In the genomic region with DNA sequence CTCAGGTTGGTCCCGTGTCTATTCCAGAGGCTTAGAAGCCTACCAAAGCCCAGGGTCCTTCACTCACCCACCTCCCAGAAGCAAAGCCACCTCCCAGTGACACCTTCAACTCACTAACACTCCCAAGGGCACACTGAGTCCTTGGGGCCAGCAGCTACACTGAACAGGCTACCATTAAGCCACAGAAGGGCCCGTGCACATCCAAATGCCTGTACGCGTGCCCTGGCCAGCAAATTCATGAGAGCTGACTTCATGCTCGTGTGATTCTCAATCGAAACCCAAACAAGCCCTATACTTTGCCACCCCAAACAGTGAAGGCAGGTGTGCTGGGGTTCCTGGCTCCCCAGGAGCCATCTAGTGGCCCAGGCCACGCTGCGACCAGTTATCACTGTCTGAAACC, we compare ENCODE assay signal across 25 mouse cellular contexts. TPM values are rescaled to one million over a fixed set of nuclear protein-coding genes. Genes with fewer than 3 reads are reported as not detected.
DNase-seq lines count a peak whose midpoint lies in the region; ATAC-seq and TF ChIP-seq lines count a peak whose summit lies in the region.
"Had no signal": no experiment of that assay in that cellular context is flagged by ENCODE, and none has a peak within 500 bp of the region (broad histone marks: within the 10 kb centered on the region; RNA-seq: fewer than 3 reads in every experiment).

No protein-coding gene starts in this region.

- no peak for ATAC-seq in hindbrain, embryonic 13.5 days (ENCODE audit: low FRiP score)
- no peak for ATAC-seq in hindbrain, postnatal 0 days
- no peak for ATAC-seq in midbrain, postnatal 0 days (ENCODE audit: low FRiP score)
- ATAC-seq in midbrain, embryonic 16.5 days: no peak
- ATAC-seq: forebrain, embryonic 13.5 days had no signal

- H3K9ac ChIP-seq in hindbrain, embryonic 13.5 days: peak overlapping the region; percentile 9; the same call in 1 of the 2 replicates
- H3K9ac ChIP-seq in hindbrain, postnatal 0 days (replicated peaks; ENCODE audit: low read length): no peak overlapping the region
- no peak overlapping the region for H3K9ac ChIP-seq in midbrain, postnatal 0 days (replicated peaks; ENCODE audit: low read length, poor library complexity, severe bottlenecking)
- no peak overlapping the region for H3K9ac ChIP-seq in midbrain, embryonic 16.5 days (ENCODE audit: low read depth, low read length)
- H3K9ac ChIP-seq: embryonic facial prominence, embryonic 15.5 days; forebrain, embryonic 13.5 days; heart, embryonic 12.5 days; hindbrain, embryonic 15.5 days; liver, embryonic 15.5 days; lung, embryonic 14.5 days had no signal

- TF ChIP-seq CTCF in hindbrain, postnatal 0 days (IDR thresholded peaks at IDR 0.05; ENCODE audit: low read depth): no peak
- TF ChIP-seq CTCF in midbrain, postnatal 0 days (IDR thresholded peaks at IDR 0.05): no peak

- H3K36me3 ChIP-seq in hindbrain, embryonic 13.5 days: no peaks in the 10 kb centered on the region
- no peaks in the 10 kb centered on the region for H3K36me3 ChIP-seq in hindbrain, postnatal 0 days (ENCODE audit: insufficient read depth, low read length)
- H3K36me3 ChIP-seq in midbrain, postnatal 0 days (ENCODE audit: insufficient read depth, low read length): peaks cover 7% of the 10 kb centered on the region
- H3K36me3 ChIP-seq in midbrain, embryonic 16.5 days (ENCODE audit: control insufficient read depth, insufficient read depth, low read length): no peaks in the 10 kb centered on the region
- H3K36me3 ChIP-seq: embryonic facial prominence, embryonic 15.5 days; G1E; heart, embryonic 12.5 days; liver, embryonic 15.5 days had no signal

- H3K4me3 ChIP-seq in hindbrain, embryonic 13.5 days: no peak overlapping the region
- no peak overlapping the region for H3K4me3 ChIP-seq in hindbrain, postnatal 0 days (ENCODE audit: low read length)
- H3K4me3 ChIP-seq in midbrain, postnatal 0 days (ENCODE audit: low read depth, low read length): no peak overlapping the region
- no peak overlapping the region for H3K4me3 ChIP-seq in midbrain, embryonic 16.5 days (ENCODE audit: low read depth, low read length)
- H3K4me3 ChIP-seq: embryonic facial prominence, embryonic 15.5 days; forebrain, embryonic 13.5 days; gastrocnemius, adult 2 months; heart, adult 2 months; heart, embryonic 12.5 days; hindbrain, embryonic 15.5 days; layer of hippocampus, adult 2 months; left cerebral cortex, adult 2 months; liver, embryonic 15.5 days; myocyte had no signal

- peaks cover 26% of the 10 kb centered on the region for H3K27me3 ChIP-seq in hindbrain, embryonic 13.5 days
- no peaks in the 10 kb centered on the region for H3K27me3 ChIP-seq in hindbrain, postnatal 0 days (ENCODE audit: insufficient read depth, low read length)
- no peaks in the 10 kb centered on the region for H3K27me3 ChIP-seq in midbrain, postnatal 0 days (ENCODE audit: insufficient read depth, low read length)
- H3K27me3 ChIP-seq in midbrain, embryonic 16.5 days (ENCODE audit: control insufficient read depth, insufficient read depth, low read depth, low read length): no peaks in the 10 kb centered on the region
- H3K27me3 ChIP-seq: hindbrain, embryonic 15.5 days had no signal

- WGBS in hindbrain, embryonic 13.5 days: 75% methylated on average over 8 of the region's 8 CpGs
- 75% methylated on average over 8 of the region's 8 CpGs for WGBS in hindbrain, postnatal 0 days
- WGBS in midbrain, postnatal 0 days: 66% methylated on average over 8 of the region's 8 CpGs
- WGBS in midbrain, embryonic 16.5 days: 70% methylated on average over 8 of the region's 8 CpGs

- H3K9me3 ChIP-seq in hindbrain, embryonic 13.5 days: no peaks in the 10 kb centered on the region
- no peaks in the 10 kb centered on the region for H3K9me3 ChIP-seq in hindbrain, postnatal 0 days (ENCODE audit: low read length)
- H3K9me3 ChIP-seq in midbrain, postnatal 0 days (ENCODE audit: low read length): no peaks in the 10 kb centered on the region
- H3K9me3 ChIP-seq in midbrain, embryonic 16.5 days (replicated peaks; ENCODE audit: control insufficient read depth, low read length, poor library complexity, severe bottlenecking): no peaks in the 10 kb centered on the region
- H3K9me3 ChIP-seq: embryonic facial prominence, embryonic 15.5 days; forebrain, embryonic 13.5 days; G1E; heart, embryonic 12.5 days; hindbrain, embryonic 15.5 days; liver, embryonic 15.5 days had no signal

- peaks cover 40% of the 10 kb centered on the region for H3K4me1 ChIP-seq in hindbrain, embryonic 13.5 days (replicated peaks)
- peaks cover 12% of the 10 kb centered on the region for H3K4me1 ChIP-seq in hindbrain, postnatal 0 days (ENCODE audit: insufficient read depth, low read length)
- H3K4me1 ChIP-seq in midbrain, postnatal 0 days (ENCODE audit: insufficient read depth, low read length): peaks cover 14% of the 10 kb centered on the region; the same call in 1 of the 2 replicates
- H3K4me1 ChIP-seq in midbrain, embryonic 16.5 days (ENCODE audit: control insufficient read depth, insufficient read depth, low read length): peaks cover 28% of the 10 kb centered on the region
- H3K4me1 ChIP-seq: liver, embryonic 15.5 days had no signal

- H3K27ac ChIP-seq in hindbrain, embryonic 13.5 days: no peak overlapping the region
- H3K27ac ChIP-seq in hindbrain, postnatal 0 days: no peak overlapping the region
- H3K27ac ChIP-seq in midbrain, postnatal 0 days (ENCODE audit: low read depth, low read length): no peak overlapping the region
- H3K27ac ChIP-seq in midbrain, embryonic 16.5 days (ENCODE audit: low read length): no peak overlapping the region
- H3K27ac ChIP-seq: embryonic facial prominence, embryonic 15.5 days; forebrain, embryonic 13.5 days; gastrocnemius, adult 2 months; heart, adult 2 months; hindbrain, embryonic 15.5 days; layer of hippocampus, adult 2 months; left cerebral cortex, adult 2 months; liver, embryonic 15.5 days had no signal

- no peak overlapping the region for H3K4me2 ChIP-seq in hindbrain, embryonic 13.5 days
- no peak overlapping the region for H3K4me2 ChIP-seq in hindbrain, postnatal 0 days (ENCODE audit: low read depth, low read length)
- 0 out of 2 replicates have a peak overlapping the region, but pooled peaks have one; percentile 6 for H3K4me2 ChIP-seq in midbrain, postnatal 0 days (ENCODE audit: low read depth, low read length, poor library complexity, severe bottlenecking)
- no peak overlapping the region for H3K4me2 ChIP-seq in midbrain, embryonic 16.5 days (ENCODE audit: low read length)
- H3K4me2 ChIP-seq: embryonic facial prominence, embryonic 15.5 days; forebrain, embryonic 13.5 days; heart, embryonic 12.5 days; hindbrain, embryonic 15.5 days; liver, embryonic 15.5 days; lung, embryonic 14.5 days had no signal

- DNase-seq in cerebellum, adult 9-11 months: peak; percentile 31
- no peak for DNase-seq in cerebellum, adult 18-20 months
- no peak for DNase-seq in hindbrain, postnatal 0 days (ENCODE audit: low spot score)
- no peak for DNase-seq in midbrain, postnatal 0 days (ENCODE audit: low spot score)
- DNase-seq in thymus, postnatal 10 days (ENCODE audit: low spot score in 2 of 2): no peak
- DNase-seq: adrenal gland, adult 8-10 months; cerebellum, adult 8-10 months; gastrocnemius, adult 2 months; gastrocnemius, postnatal 36 days; heart, adult 2 months; lung, postnatal 14 days; midbrain, embryonic 14.5 days; thymus, postnatal 14 days had no signal

RNA-seq across cellular contexts. Expression of a gene that starts 3.6 kb away (rescaled TPM):
- polyA plus RNA-seq in hindbrain, embryonic 13.5 days (2015; fragmentation: Nextera tagmentation; extraction: Ambion mirVana): 86.2 and 87.6 TPM in 2 replicates
- 246 and 262 TPM in 2 replicates for total RNA-seq in hindbrain, postnatal 0 days (2014; rRNA removed)
- polyA plus RNA-seq in hindbrain, postnatal 0 days (2015; fragmentation: Nextera tagmentation; extraction: Ambion mirVana): 114 and 128 TPM in 2 replicates
- total RNA-seq in midbrain, postnatal 0 days (2014; rRNA removed): 279 and 347 TPM in 2 replicates
- polyA plus RNA-seq in midbrain, postnatal 0 days (2015; fragmentation: Nextera tagmentation; extraction: Ambion mirVana): 187 and 189 TPM in 2 replicates
- 173 and 192 TPM in 2 replicates for polyA plus RNA-seq in midbrain, embryonic 16.5 days (2015; fragmentation: Nextera tagmentation; extraction: Ambion mirVana)
- polyA plus RNA-seq: G1E had no signal

RNA-seq across cellular contexts. Expression of a gene that starts 34.1 kb away (rescaled TPM):
- polyA plus RNA-seq in hindbrain, embryonic 13.5 days (2015; fragmentation: Nextera tagmentation; extraction: Ambion mirVana): 17.4 and 19.9 TPM in 2 replicates
- 38.3 and 46.2 TPM in 2 replicates for total RNA-seq in hindbrain, postnatal 0 days (2014; rRNA removed)
- 25.0 and 26.9 TPM in 2 replicates for polyA plus RNA-seq in hindbrain, postnatal 0 days (2015; fragmentation: Nextera tagmentation; extraction: Ambion mirVana)
- 31.3 and 32.8 TPM in 2 replicates for total RNA-seq in midbrain, postnatal 0 days (2014; rRNA removed)
- polyA plus RNA-seq in midbrain, postnatal 0 days (2015; fragmentation: Nextera tagmentation; extraction: Ambion mirVana): 25.5 and 26.3 TPM in 2 replicates
- 16.6 and 23.3 TPM in 2 replicates for polyA plus RNA-seq in midbrain, embryonic 16.5 days (2015; fragmentation: Nextera tagmentation; extraction: Ambion mirVana)

RNA-seq across cellular contexts. Expression of a gene that starts 43.4 kb away (rescaled TPM):
- 91.6 and 92.3 TPM in 2 replicates for polyA plus RNA-seq in hindbrain, embryonic 13.5 days (2015; fragmentation: Nextera tagmentation; extraction: Ambion mirVana)
- total RNA-seq in hindbrain, postnatal 0 days (2014; rRNA removed): 60.6 and 65.6 TPM in 2 replicates
- 65.4 and 66.5 TPM in 2 replicates for polyA plus RNA-seq in hindbrain, postnatal 0 days (2015; fragmentation: Nextera tagmentation; extraction: Ambion mirVana)
- total RNA-seq in midbrain, postnatal 0 days (2014; rRNA removed): 55.9 and 57.0 TPM in 2 replicates
- 58.2 and 62.3 TPM in 2 replicates for polyA plus RNA-seq in midbrain, postnatal 0 days (2015; fragmentation: Nextera tagmentation; extraction: Ambion mirVana)
- 78.0 and 85.0 TPM in 2 replicates for polyA plus RNA-seq in midbrain, embryonic 16.5 days (2015; fragmentation: Nextera tagmentation; extraction: Ambion mirVana)
